Mouse (Mus musculus): Measurements from ENCODE around the gene Slc50a1. TPM values are rescaled to one million over a fixed set of nuclear protein-coding genes. Genes with fewer than 3 reads are reported as not detected.

The Slc50a1 gene
- total and polyA plus RNA-seq, 3 experiments, result 22.5 to 45.9 TPM; not detected in 1

DNA sequence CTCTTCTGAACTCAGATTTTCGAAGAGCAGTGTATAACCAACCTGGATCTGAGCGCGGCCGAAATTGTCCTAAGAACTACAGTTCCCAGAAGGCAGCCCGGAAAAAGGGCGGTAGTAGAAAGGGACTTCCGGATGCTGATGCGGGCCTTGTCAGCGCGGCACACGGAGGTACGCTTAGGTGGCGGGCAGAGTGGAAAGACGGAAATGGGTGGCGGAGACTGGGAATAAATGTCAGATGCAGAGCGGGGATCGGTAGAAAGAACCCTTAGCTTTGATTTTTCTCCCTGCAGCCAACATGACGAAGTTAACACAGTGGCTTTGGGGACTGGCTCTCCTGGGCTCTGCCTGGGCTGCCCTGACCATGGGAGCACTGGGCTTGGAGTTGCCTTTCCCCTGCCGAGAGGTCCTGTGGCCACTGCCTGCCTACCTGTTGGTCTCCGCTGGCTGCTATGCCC lies 3.9 kb downstream of the Slc50a1 start:
- H3K36me3 ChIP-seq (ENCODE audit: control insufficient read depth in 1 of 2, insufficient read depth in 2 of 2, low read length in 2 of 2), result peaks cover 0 to 17% of the 10 kb centered on the region in 2 experiments; a peak in 2 of 4 replicates
- no peak for TF ChIP-seq USF2 (IDR thresholded peaks at IDR 0.05; ENCODE audit: borderline replicate concordance in 1 of 2, insufficient read depth in 1 of 2, low read depth in 1 of 2, low read length in 2 of 2)
- TF ChIP-seq GATA1 (IDR thresholded peaks at IDR 0.05; ENCODE audit: low read depth, low read length), result 0 out of 2 replicates have a peak, but pooled peaks have one; percentile 11
- TF ChIP-seq ZKSCAN1 (IDR thresholded peaks at IDR 0.05; ENCODE audit: low read depth, low read length), result no peak
- no peak for TF ChIP-seq TAL1 (IDR thresholded peaks at IDR 0.05; ENCODE audit: low read length)
- TF ChIP-seq RAD21 (IDR thresholded peaks at IDR 0.05; ENCODE audit: low read depth, low read length), result no peak
- TF ChIP-seq CTCF (IDR thresholded peaks at IDR 0.05 in 2 of 3, conservative IDR thresholded peaks at IDR 0.05 in 1 of 3; ENCODE audit: control insufficient read depth in 1 of 3, insufficient read depth in 1 of 3, low read depth in 2 of 3, low read length in 3 of 3, poor library complexity in 1 of 3, severe bottlenecking in 1 of 3), result no peak
- TF ChIP-seq TCF12 (IDR thresholded peaks at IDR 0.05; ENCODE audit: low read depth, low read length), result peak; percentile 72; the same call in 1 of the 2 replicates
- TF ChIP-seq GABPA (IDR thresholded peaks at IDR 0.05; ENCODE audit: low read depth, low read length), result no peak
- no peak for TF ChIP-seq BHLHE40 (IDR thresholded peaks at IDR 0.05; ENCODE audit: borderline replicate concordance, low read depth, low read length)
- peak; percentile 99 for TF ChIP-seq ELF1 (IDR thresholded peaks at IDR 0.05; ENCODE audit: low read depth, low read length)
- no peak for TF ChIP-seq SMC3 (IDR thresholded peaks at IDR 0.05; ENCODE audit: low read depth, low read length)
- no peak for TF ChIP-seq MYB (IDR thresholded peaks at IDR 0.05; ENCODE audit: low read depth, low read length)
- peak; percentile 93 for TF ChIP-seq MAZ (IDR thresholded peaks at IDR 0.05; ENCODE audit: low read depth, low read length)
- TF ChIP-seq KAT2A (conservative IDR thresholded peaks at IDR 0.05; ENCODE audit: low read depth, low read length), result peak; percentile 96
- TF ChIP-seq ZC3H11A (IDR thresholded peaks at IDR 0.05; ENCODE audit: low read depth, low read length), result no peak
- peak; percentile 78; the same call in 1 of the 2 replicates for TF ChIP-seq E2F4 (IDR thresholded peaks at IDR 0.05; ENCODE audit: borderline replicate concordance, low read depth, low read length)
- TF ChIP-seq EP300 (IDR thresholded peaks at IDR 0.05; ENCODE audit: low read depth in 1 of 2, low read length in 2 of 2), result no peak
- TF ChIP-seq POLR2AphosphoS5 (IDR thresholded peaks at IDR 0.05; ENCODE audit: borderline replicate concordance, low read depth, low read length), result 0 out of 2 replicates have a peak, but pooled peaks have one; percentile 37
- no peak for TF ChIP-seq MEF2A (IDR thresholded peaks at IDR 0.05; ENCODE audit: extremely low read depth, insufficient replicate concordance, low read depth, low read length, poor library complexity, severe bottlenecking)
- peak; percentile 90 for TF ChIP-seq SIN3A (IDR thresholded peaks at IDR 0.05; ENCODE audit: low read length)
- TF ChIP-seq MAFK (IDR thresholded peaks at IDR 0.05; ENCODE audit: borderline replicate concordance, low read depth, low read length), result no peak
- peak; percentile 86 for TF ChIP-seq MXI1 (IDR thresholded peaks at IDR 0.05; ENCODE audit: low read depth, low read length)
- peak; percentile 73; the same call in 1 of the 2 replicates for TF ChIP-seq MYC (IDR thresholded peaks at IDR 0.05; ENCODE audit: low read depth, low read length)
- TF ChIP-seq POLR2AphosphoS2 (IDR thresholded peaks at IDR 0.05; ENCODE audit: low read length), result peak; percentile 96
- no peak for TF ChIP-seq CHD2 (IDR thresholded peaks at IDR 0.05; ENCODE audit: low read length)
- TF ChIP-seq ZMIZ1 (IDR thresholded peaks at IDR 0.05; ENCODE audit: low read depth, low read length), result peak; percentile 78; the same call in 1 of the 2 replicates
- TF ChIP-seq JUND (IDR thresholded peaks at IDR 0.05; ENCODE audit: low read depth, low read length), result no peak
- 0 out of 2 replicates have a peak, but pooled peaks have one; percentile 22 for TF ChIP-seq UBTF (IDR thresholded peaks at IDR 0.05; ENCODE audit: borderline replicate concordance, insufficient read depth, low read depth, low read length)
- TF ChIP-seq ZNF384 (IDR thresholded peaks at IDR 0.05; ENCODE audit: low read depth, low read length), result no peak
- peak; percentile 99 for TF ChIP-seq HCFC1 (IDR thresholded peaks at IDR 0.05; ENCODE audit: low read depth, low read length)
- TF ChIP-seq POLR2A (IDR thresholded peaks at IDR 0.05; ENCODE audit: control insufficient read depth in 1 of 2, insufficient read depth in 1 of 2, low read depth in 1 of 2, low read length in 2 of 2, poor library complexity in 1 of 2), result peak; percentile 79 to 99
- no peak for TF ChIP-seq MAX (IDR thresholded peaks at IDR 0.05; ENCODE audit: low read length)
- TF ChIP-seq ETS1 (IDR thresholded peaks at IDR 0.05; ENCODE audit: low read depth, low read length), result no peak; the same call in 1 of the 2 replicates
- TF ChIP-seq USF1 (IDR thresholded peaks at IDR 0.05; ENCODE audit: low read depth, low read length), result peak; percentile 35
- TF ChIP-seq NRF1 (IDR thresholded peaks at IDR 0.05; ENCODE audit: insufficient read depth, low read depth, low read length, poor library complexity, severe bottlenecking), result no peak
- peak; percentile 95 for TF ChIP-seq NELFE (IDR thresholded peaks at IDR 0.05; ENCODE audit: low read depth, low read length)

More for the DNA sequence above, 3.9 kb downstream of the Slc50a1 start:
- Histone ChIP-seq H3K27ac (ENCODE audit: control insufficient read depth, low read depth, low read length) (peak overlapping the region; percentile 40; the same call in 1 of the 2 replicates), H3K4me1 (ENCODE audit: control insufficient read depth in 1 of 2, insufficient read depth in 2 of 2, low read length in 2 of 2) (peaks cover 3 to 31% of the 10 kb centered on the region in 2 experiments), H3K4me3 (ENCODE audit: control insufficient read depth in 1 of 2, insufficient read depth in 1 of 2, low read depth in 2 of 2, low read length in 2 of 2) (peak overlapping the region; percentile 57 to 59), H3K79me2 (ENCODE audit: control insufficient read depth, insufficient read depth, low read length, poor library complexity) (peaks cover 4% of the 10 kb centered on the region; the same call in 1 of the 2 replicates), H3K9me3 (replicated peaks; ENCODE audit: insufficient read depth, low read length) (no peaks in the 10 kb centered on the region), H3K27me3 (ENCODE audit: control insufficient read depth in 1 of 2, insufficient read depth in 2 of 2, low read length in 2 of 2) (peaks cover 16 to 36% of the 10 kb centered on the region in 2 experiments), H3K9ac (ENCODE audit: control insufficient read depth, low read depth, low read length, poor library complexity, severe bottlenecking) (peak overlapping the region; percentile 70)
- peak; percentile 95 for DNase-seq (ENCODE audit: low read depth, low spot score)

All from MEL (cell line).